Mouse (Mus musculus) embryonic fibroblast, embryonic 13.5 days (primary cell): ENCODE data around the gene Srp72.

ENCODE experiments used
- CTCF ChIP-seq: IDR thresholded peaks from 2 replicates; pipeline ENCODE4 v1.5.1; 2011; ENCODE audit warnings: mild to moderate bottlenecking, control low read depth, low read length, moderate library complexity, borderline replicate concordance; ENCODE audit not compliant: insufficient read depth
- POLR2A ChIP-seq: IDR thresholded peaks from 2 replicates; pipeline ENCODE4 v1.6.1; 2011; ENCODE audit warnings: low read depth, mild to moderate bottlenecking, control low read depth, low read length, moderate library complexity

DNA sequence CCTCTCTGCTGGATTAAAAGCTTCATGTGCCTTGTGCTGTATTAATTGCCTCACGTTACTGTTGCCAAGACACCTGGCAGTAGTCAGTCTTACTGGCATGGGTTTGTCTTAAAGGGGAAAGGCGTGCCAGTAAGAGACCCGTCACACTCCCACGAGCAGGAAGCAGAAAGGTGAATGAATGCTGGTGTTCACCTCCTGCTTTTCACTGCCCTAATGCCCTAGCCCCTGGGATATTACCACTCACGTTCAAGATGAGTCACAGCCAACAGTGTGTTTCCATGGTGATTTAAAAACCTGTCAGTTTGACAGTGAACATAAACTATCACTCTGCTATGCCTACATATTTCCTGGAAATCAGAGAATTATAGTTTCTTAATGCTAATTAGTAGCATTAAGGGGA lies 5.2 kb upstream of the Srp72 start:
- no peak for TF ChIP-seq CTCF
- TF ChIP-seq POLR2A: no peak
